Mouse (Mus musculus) kidney, adult 2 months (tissue): Measurements from ENCODE around the gene Abcc8.

Experiments used
- CTCF ChIP-seq: fragments of 200-500 bp; conservative IDR thresholded peaks from 2 replicates; pipeline ENCODE4 v1.5.1; 2011; ENCODE audit warnings: low read depth, mild to moderate bottlenecking, control low read depth, low read length, moderate library complexity, mixed read lengths; ENCODE audit not compliant: insufficient read depth, insufficient read length
- POLR2A ChIP-seq: fragments of 200-500 bp; IDR thresholded peaks from one replicate; pipeline ENCODE4 v1.6.1; 2011; ENCODE audit warnings: low read depth, low read length, control low read depth

GRCm38 (mm10) chr7:46133858-46134257, 46.0 kb downstream of the Abcc8 start:
- TF ChIP-seq CTCF (no peak), POLR2A (no peak)
